Mouse (Mus musculus) brain, embryonic 14.5 days (tissue): ENCODE measurements around the gene Bsx.
A peak's percentile ranks its signal among the peaks of the same experiment; 100 is the strongest.

ENCODE experiments used
- CTCF ChIP-seq: fragments of 200-500 bp; IDR thresholded peaks from 2 replicates; pipeline ENCODE4 v1.5.1; 2012; ENCODE audit warnings: inconsistent platforms, mild to moderate bottlenecking, moderate library complexity, borderline replicate concordance; ENCODE audit not compliant: insufficient read depth, insufficient read length; ENCODE audit errors: extremely low read depth
- POLR2A ChIP-seq: fragments of 200-500 bp; IDR thresholded peaks from 2 replicates; pipeline ENCODE4 v1.6.1; 2012; ENCODE audit warnings: mild to moderate bottlenecking, inconsistent platforms, borderline replicate concordance; ENCODE audit not compliant: poor library complexity, insufficient read depth, insufficient read length, severe bottlenecking; ENCODE audit errors: extremely low read depth

- TF ChIP-seq POLR2A (no peak), CTCF (peak; percentile 91)
Measured at GRCm38 (mm10) chr9:40834569-40834968, 39.4 kb upstream of the Bsx start.
